Mouse (Mus musculus) neutrophil, adult 5-6 weeks (primary cell): Measurements from ENCODE around the gene Nek2. TPM values are rescaled to one million over a fixed set of nuclear protein-coding genes. Genes with fewer than 3 reads are reported as not detected.

Experiments
- total RNA-seq: library from RNA; stranded (forward); fragments of 200-1000 nt; gene quantifications from 2 replicates; pipeline ENCODE4 v1.2.3, GENCODE M21; 2017

Nek2 gene
- total RNA-seq, 1 experiment from 2014 or later: 2.3 TPM

Other genes with a start within 250 kb of the Nek2 start
- 0.58 and 1.4 TPM in 2 replicates for gene Dtl, start 245.9 kb upstream of the Nek2 start, total RNA-seq
- gene Ints7, start 245.8 kb upstream of the Nek2 start, total RNA-seq: 42.8 and 43.1 TPM in 2 replicates
- 66.2 and 69.4 TPM in 2 replicates for gene Lpgat1, start 103.6 kb upstream of the Nek2 start, total RNA-seq
- 9.3 and 9.7 TPM in 2 replicates for gene Slc30a1, start 85.3 kb downstream of the Nek2 start, total RNA-seq
- gene Rd3, start 155.9 kb downstream of the Nek2 start, total RNA-seq: 0.23 and 0.25 TPM in 2 replicates